Mouse (Mus musculus) liver, embryonic 12.5 days (tissue): Measurements from ENCODE around the gene Gsg1l. TPM values are rescaled to one million over a fixed set of nuclear protein-coding genes. Genes with fewer than 3 reads are reported as not detected.

ENCODE experiments used
- ATAC-seq: fragments of 200-750 bp; cut with Nextera tagmentation; 2 replicates; pipeline ENCODE4 v1.8.0; 2017; ENCODE audit warnings: moderate number of reproducible peaks, mild to moderate bottlenecking, moderate library complexity
- H3K27ac ChIP-seq: fragments of 300-500 bp; sonication (generic); 2 replicates; pipeline ENCODE4 v1.5.1; 2016; ENCODE audit warnings: mild to moderate bottlenecking
- H3K27me3 ChIP-seq: fragments of 300-500 bp; sonication (generic); replicated peaks from 2 replicates; pipeline ENCODE4 v1.6.1; 2016; ENCODE audit warnings: mild to moderate bottlenecking, moderate library complexity
- H3K36me3 ChIP-seq: fragments of 300-500 bp; sonication (generic); 2 replicates; pipeline ENCODE4 v1.6.1; 2016; ENCODE audit warnings: mild to moderate bottlenecking, moderate library complexity
- H3K4me1 ChIP-seq: fragments of 300-500 bp; sonication (generic); 2 replicates; pipeline ENCODE4 v1.6.1; 2016
- H3K4me2 ChIP-seq: fragments of 300-500 bp; sonication (generic); 2 replicates; pipeline ENCODE4 v1.6.1; 2016; ENCODE audit warnings: mild to moderate bottlenecking, moderate library complexity
- H3K4me3 ChIP-seq: fragments of 300-500 bp; sonication (generic); 2 replicates; pipeline ENCODE4 v1.5.1; 2016; ENCODE audit warnings: mild to moderate bottlenecking, moderate library complexity
- H3K9ac ChIP-seq: fragments of 300-500 bp; sonication (generic); 2 replicates; pipeline ENCODE4 v1.6.1; 2016; ENCODE audit warnings: mild to moderate bottlenecking, moderate library complexity
- H3K9me3 ChIP-seq: fragments of 300-500 bp; sonication (generic); replicated peaks from 2 replicates; pipeline ENCODE4 v1.6.1; 2016; ENCODE audit warnings: mild to moderate bottlenecking, moderate library complexity
- WGBS: fragments of 180-500 bp; shearing (Covaris S2); methylation state at CpG from one replicate; pipeline ENCODE4 v1.1.7; 2016; ENCODE audit not compliant: insufficient replicate concordance; 5-methylcytosine and 5-hydroxymethylcytosine counted together
- polyA plus RNA-seq: library from polyadenylated mRNA; unstranded; fragments of >200 nt; fragmentation: Nextera tagmentation; extraction: Ambion mirVana; gene quantifications from 2 replicates; pipeline ENCODE4 v1.2.1, GENCODE M21; 2016

The Gsg1l gene
- polyA plus RNA-seq, 1 experiment from 2014 or later: not detected

DNA sequence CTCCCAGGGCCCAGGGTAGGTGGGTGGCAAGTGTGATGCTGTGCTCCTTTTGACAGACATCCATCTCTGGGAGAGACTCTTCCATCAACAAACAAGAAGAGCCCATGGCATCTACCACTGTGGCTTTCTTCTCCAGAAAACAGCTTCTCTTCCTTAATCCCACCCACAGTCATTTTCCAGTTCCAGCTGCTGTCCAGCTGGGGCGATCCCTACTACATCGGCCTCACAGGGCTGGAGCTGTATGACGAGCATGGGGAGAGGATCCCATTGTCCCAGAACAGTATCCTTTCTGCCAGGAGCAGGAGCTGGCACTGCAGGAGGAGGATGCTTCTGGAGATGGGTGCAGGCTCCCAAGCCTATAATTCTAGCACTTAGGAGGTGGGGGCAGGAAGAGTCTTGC, 213.6 kb downstream of the Gsg1l start:
- no peak for ATAC-seq
- no peaks in the 10 kb centered on the region for H3K36me3 ChIP-seq
- H3K9ac ChIP-seq: no peak overlapping the region
- H3K9me3 ChIP-seq: no peaks in the 10 kb centered on the region
- no peak overlapping the region for H3K4me2 ChIP-seq
- H3K27ac ChIP-seq: no peak overlapping the region
- no peak overlapping the region for H3K4me3 ChIP-seq
- 72% methylated on average over 3 of the region's 3 CpGs for WGBS
- H3K4me1 ChIP-seq: no peaks in the 10 kb centered on the region
- H3K27me3 ChIP-seq: no peaks in the 10 kb centered on the region

DNA sequence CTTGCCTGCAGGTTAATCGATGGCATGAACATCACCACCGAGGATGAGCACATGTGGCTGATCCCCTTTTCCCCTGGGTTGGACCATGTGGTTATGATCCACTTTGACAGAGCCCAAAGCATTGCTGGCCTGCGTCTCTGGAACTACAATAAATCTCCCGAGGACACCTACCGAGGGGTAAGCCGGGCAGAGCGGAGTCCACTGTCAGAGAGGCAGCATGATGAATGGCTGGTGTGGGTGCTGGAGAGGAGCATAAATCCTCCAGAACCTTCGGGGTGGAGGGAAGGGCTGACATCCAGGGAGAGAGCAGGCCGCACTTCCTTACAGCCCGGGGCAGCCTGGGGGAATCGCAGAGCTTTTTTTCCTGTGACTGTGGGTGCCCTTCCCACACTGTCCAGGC, 217.0 kb downstream of the Gsg1l start:
- H3K4me3 ChIP-seq: no peak overlapping the region
- H3K27ac ChIP-seq: no peak overlapping the region
- H3K36me3 ChIP-seq: no peaks in the 10 kb centered on the region
- H3K9me3 ChIP-seq: no peaks in the 10 kb centered on the region
- H3K4me1 ChIP-seq: no peaks in the 10 kb centered on the region
- no peak overlapping the region for H3K4me2 ChIP-seq
- no peak for ATAC-seq
- no peaks in the 10 kb centered on the region for H3K27me3 ChIP-seq
- WGBS: 65% methylated on average over 11 of the region's 11 CpGs
- H3K9ac ChIP-seq: no peak overlapping the region

DNA sequence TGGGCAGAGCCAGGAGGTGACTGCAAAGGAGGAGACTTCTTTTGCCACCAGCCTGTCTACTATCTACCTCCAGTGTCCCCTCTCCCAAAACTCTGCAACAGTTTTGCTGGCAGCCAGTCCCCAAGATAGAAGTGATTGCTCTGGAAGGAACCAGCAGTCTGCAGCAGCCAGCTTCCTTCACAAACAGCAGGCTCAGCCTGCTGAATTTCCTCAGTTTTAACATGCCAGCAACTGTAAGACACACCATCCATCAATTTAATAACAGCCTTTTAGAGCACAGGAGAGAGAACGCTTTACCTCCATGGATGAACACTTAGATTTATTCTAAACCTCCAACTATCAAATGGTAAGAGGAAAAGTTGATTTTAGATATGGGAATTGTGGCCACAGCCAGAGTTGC, 218.2 kb downstream of the Gsg1l start:
- no peak for ATAC-seq
- 58% methylated on average over 1 of the region's 1 CpGs for WGBS
- H3K4me2 ChIP-seq: no peak overlapping the region

GRCm38 (mm10) chr7:125860421-125860820, 221.8 kb downstream of the Gsg1l start:
- Histone ChIP-seq H3K27me3 (no peaks in the 10 kb centered on the region), H3K4me3 (no peak overlapping the region), H3K4me1 (no peaks in the 10 kb centered on the region), H3K9ac (no peak overlapping the region), H3K36me3 (no peaks in the 10 kb centered on the region), H3K9me3 (no peaks in the 10 kb centered on the region), H3K27ac (no peak overlapping the region), H3K4me2 (no peak overlapping the region)
- WGBS: 81% methylated on average over 9 of the region's 9 CpGs
- ATAC-seq: no peak

More for the DNA sequence above, 218.2 kb downstream of the Gsg1l start:
- Histone ChIP-seq H3K4me1 (no peaks in the 10 kb centered on the region), H3K27ac (no peak overlapping the region), H3K36me3 (no peaks in the 10 kb centered on the region), H3K27me3 (no peaks in the 10 kb centered on the region), H3K4me3 (no peak overlapping the region), H3K9ac (no peak overlapping the region), H3K9me3 (no peaks in the 10 kb centered on the region)

DNA sequence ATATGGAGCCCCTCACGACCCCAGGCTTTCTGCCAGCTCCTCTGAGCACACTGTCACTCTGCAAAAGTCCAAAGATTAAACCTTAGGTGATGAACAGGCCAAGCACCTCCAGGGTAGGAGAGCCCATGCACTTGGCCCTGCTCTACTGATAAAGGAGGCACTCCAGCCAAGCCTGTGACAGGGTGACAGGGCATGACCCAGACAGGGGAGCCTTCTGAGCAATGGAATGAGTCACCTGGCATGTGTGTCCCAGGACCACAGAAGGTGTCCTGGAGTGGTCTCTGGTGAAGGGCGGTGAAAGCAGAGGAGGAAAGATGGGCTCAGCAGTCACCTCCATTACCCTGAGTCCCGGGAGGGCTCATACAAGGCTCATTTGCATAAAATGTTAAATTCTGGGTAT, 222.6 kb downstream of the Gsg1l start:
- Histone ChIP-seq H3K36me3 (no peaks in the 10 kb centered on the region), H3K9ac (no peak overlapping the region), H3K4me1 (no peaks in the 10 kb centered on the region), H3K4me3 (no peak overlapping the region), H3K27ac (no peak overlapping the region), H3K27me3 (no peaks in the 10 kb centered on the region), H3K4me2 (no peak overlapping the region), H3K9me3 (no peaks in the 10 kb centered on the region)
- no peak for ATAC-seq
- WGBS: 61% methylated on average over 3 of the region's 3 CpGs

GRCm38 (mm10) chr7:125847528-125847866, 234.7 kb downstream of the Gsg1l start:
- WGBS: 80% methylated on average over 2 of the region's 2 CpGs
- Histone ChIP-seq H3K9ac (no peak overlapping the region), H3K9me3 (no peaks in the 10 kb centered on the region), H3K27me3 (0 out of 2 replicates have a peak, but pooled peaks cover 3% of the 10 kb centered on the region), H3K4me3 (no peak overlapping the region), H3K36me3 (0 out of 2 replicates have a peak, but pooled peaks cover 4% of the 10 kb centered on the region), H3K27ac (no peak overlapping the region), H3K4me2 (no peak overlapping the region), H3K4me1 (no peaks in the 10 kb centered on the region)
- ATAC-seq: no peak

DNA sequence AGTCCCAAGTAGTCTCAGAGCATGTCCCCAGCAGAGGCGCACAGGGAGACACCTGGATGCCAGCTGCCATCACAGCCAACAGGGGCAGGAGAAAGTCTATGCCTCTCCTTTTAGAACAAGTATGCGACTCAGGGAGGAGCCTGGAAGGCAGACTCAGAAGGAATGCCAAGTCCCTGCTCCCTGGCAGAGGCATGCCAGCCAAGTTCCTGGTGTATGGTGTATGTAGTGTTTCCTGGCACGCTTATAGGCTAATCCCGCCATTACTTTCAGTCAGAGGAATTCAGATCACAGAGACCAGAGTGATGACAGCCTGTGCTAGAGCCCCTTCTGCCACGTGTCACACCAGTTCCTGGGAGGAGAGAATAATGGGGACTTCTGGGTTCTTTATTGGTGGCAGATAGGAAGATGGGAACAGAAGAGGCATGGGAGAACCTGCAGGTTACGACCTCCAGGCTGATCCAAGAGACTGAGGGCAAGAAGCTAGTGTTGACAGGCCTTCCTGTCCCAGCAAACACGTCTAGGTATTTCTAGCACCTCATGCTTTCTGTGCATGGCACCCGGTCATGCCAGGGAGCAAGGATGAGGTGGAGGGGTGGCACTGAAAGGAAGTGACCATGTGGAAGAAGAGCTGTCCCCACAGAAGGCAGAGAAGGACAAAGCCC, 235.2 kb downstream of the Gsg1l start:
- H3K4me1 ChIP-seq: no peaks in the 10 kb centered on the region
- ATAC-seq: no peak
- no peak overlapping the region for H3K27ac ChIP-seq
- H3K27me3 ChIP-seq: 0 out of 2 replicates have a peak, but pooled peaks cover 3% of the 10 kb centered on the region
- no peak overlapping the region for H3K4me2 ChIP-seq
- no peak overlapping the region for H3K9ac ChIP-seq
- H3K4me3 ChIP-seq: no peak overlapping the region
- no peaks in the 10 kb centered on the region for H3K9me3 ChIP-seq
- WGBS: 62% methylated on average over 8 of the region's 8 CpGs
- H3K36me3 ChIP-seq: 0 out of 2 replicates have a peak, but pooled peaks cover 4% of the 10 kb centered on the region

GRCm38 (mm10) chr7:125845611-125846010, 236.6 kb downstream of the Gsg1l start:
- H3K4me3 ChIP-seq: no peak overlapping the region
- 43% methylated on average over 1 of the region's 1 CpGs for WGBS
- H3K9ac ChIP-seq: no peak overlapping the region
- H3K4me2 ChIP-seq: no peak overlapping the region
- 0 out of 2 replicates have a peak, but pooled peaks cover 4% of the 10 kb centered on the region for H3K36me3 ChIP-seq
- 0 out of 2 replicates have a peak, but pooled peaks cover 3% of the 10 kb centered on the region for H3K27me3 ChIP-seq
- no peak overlapping the region for H3K27ac ChIP-seq
- no peak for ATAC-seq
- no peaks in the 10 kb centered on the region for H3K9me3 ChIP-seq
- no peaks in the 10 kb centered on the region for H3K4me1 ChIP-seq

DNA sequence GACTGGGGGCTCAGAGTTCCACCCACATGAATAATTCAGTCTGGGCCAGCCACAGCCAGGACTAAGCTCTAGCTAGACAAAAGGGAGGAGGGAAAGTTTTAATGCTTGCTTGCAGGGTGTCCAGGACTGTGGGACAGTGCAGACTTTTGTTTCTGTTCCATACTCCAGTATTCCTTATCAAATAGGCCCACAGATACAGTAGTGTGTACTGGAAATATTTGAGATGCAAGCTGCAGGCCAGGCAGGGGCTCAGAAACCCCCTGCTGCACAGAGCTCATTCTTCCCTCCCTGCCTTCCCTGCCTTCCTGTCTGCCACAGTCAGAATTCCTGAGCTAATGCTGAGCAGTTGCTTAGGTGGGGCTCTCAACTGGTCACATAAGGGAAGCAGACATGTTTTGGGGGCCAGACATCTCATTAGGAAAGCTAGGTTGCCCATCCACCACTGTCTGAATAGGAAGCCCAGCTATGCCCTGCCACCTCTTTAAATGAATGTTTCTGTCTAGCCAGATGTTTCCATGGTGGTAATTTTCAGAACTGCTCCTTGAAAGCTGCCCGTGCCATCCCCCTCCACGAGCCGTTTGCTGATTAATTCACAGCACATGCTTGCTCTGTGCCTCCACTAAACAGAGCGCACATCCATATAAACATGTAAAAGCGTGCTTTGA, 244.0 kb downstream of the Gsg1l start:
- no peak for ATAC-seq
- Histone ChIP-seq H3K4me3 (no peak overlapping the region), H3K9me3 (no peaks in the 10 kb centered on the region), H3K4me1 (no peaks in the 10 kb centered on the region), H3K9ac (no peak overlapping the region), H3K36me3 (0 out of 2 replicates have a peak, but pooled peaks cover 3% of the 10 kb centered on the region), H3K27ac (no peak overlapping the region), H3K27me3 (no peaks in the 10 kb centered on the region), H3K4me2 (no peak overlapping the region)
- WGBS: 69% methylated on average over 5 of the region's 5 CpGs

DNA sequence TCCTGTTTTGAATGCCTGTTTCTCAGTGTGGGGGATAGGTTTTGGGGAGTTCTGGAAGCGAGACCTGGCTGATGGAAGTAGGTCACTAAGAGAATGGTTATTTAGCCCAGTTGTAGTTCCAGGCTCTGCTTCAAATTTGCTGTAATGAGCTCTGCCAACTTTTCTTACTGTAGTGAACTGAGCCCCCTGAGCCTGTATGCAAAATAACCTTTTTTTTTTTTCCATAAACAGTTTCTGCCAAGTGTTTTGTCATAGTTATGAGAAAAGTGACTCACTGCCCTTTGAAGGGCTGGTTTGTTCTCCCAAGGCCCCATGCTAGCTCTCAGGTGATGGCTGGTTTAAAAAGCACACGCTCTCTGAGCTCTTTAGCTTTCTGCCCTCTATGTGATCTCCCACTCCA, 248.7 kb downstream of the Gsg1l start:
- no peaks in the 10 kb centered on the region for H3K27me3 ChIP-seq
- no peak for ATAC-seq
- H3K9ac ChIP-seq: no peak overlapping the region
- H3K4me2 ChIP-seq: no peak overlapping the region
- 68% methylated on average over 2 of the region's 2 CpGs for WGBS
- H3K4me3 ChIP-seq: no peak overlapping the region
- H3K27ac ChIP-seq: no peak overlapping the region
- peaks cover 8% of the 10 kb centered on the region for H3K4me1 ChIP-seq
- 0 out of 2 replicates have a peak, but pooled peaks cover 3% of the 10 kb centered on the region for H3K36me3 ChIP-seq
- no peaks in the 10 kb centered on the region for H3K9me3 ChIP-seq

DNA sequence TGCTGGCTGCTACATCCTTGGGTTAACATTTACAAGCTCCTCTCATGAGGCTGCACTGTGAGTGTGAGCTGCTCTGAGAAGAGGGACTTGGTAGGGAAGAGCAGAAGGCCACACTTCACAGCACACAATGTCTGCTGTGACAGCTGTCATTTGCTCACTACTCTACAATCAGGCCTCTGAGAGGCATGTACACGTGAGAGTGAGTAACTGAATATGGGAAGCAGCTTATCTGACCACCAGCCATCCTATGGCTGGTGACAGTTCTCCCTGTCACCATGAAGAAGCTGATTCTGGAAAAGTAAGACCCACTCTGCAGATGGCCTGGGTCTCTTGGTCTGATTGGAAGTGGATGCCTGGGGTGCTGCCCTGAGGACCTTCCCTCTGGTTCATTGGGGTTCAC, 249.4 kb downstream of the Gsg1l start:
- Histone ChIP-seq H3K4me2 (no peak overlapping the region), H3K4me3 (no peak overlapping the region), H3K9ac (no peak overlapping the region), H3K27me3 (no peaks in the 10 kb centered on the region), H3K4me1 (peaks cover 8% of the 10 kb centered on the region), H3K9me3 (no peaks in the 10 kb centered on the region), H3K36me3 (0 out of 2 replicates have a peak, but pooled peaks cover 3% of the 10 kb centered on the region), H3K27ac (no peak overlapping the region)
- 26% methylated on average over 1 of the region's 1 CpGs for WGBS
- ATAC-seq: no peak

DNA sequence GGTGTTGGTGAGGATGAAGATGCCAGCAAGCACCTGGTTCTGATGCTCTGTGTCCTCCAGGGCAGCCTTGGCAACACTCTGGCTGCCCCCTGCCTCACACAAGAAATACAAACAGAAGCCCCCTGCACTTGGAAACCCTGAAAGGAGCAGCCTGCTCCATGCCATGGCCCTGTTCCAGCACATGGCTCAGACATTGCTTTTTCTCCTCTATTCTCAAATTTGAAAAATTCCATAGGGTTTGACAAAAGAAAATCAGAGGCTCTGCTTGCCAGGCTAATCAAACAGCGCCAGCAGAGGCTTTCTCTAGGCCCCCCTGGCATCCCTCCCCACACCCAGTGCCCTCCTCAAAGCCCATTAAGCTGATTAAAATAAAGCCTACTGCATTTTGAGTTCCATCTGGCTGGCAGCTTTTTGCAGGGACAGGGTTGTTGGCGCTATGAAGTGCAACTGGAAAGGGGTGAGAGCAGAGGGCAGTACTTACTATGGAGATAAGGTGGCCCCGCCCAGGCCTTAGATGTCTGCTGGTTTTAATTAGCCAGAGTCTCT, 253.0 kb downstream of the Gsg1l start:
- Histone ChIP-seq H3K9ac (no peak overlapping the region), H3K27ac (no peak overlapping the region), H3K9me3 (no peaks in the 10 kb centered on the region), H3K27me3 (no peaks in the 10 kb centered on the region), H3K4me2 (no peak overlapping the region), H3K36me3 (0 out of 2 replicates have a peak, but pooled peaks cover 3% of the 10 kb centered on the region), H3K4me3 (no peak overlapping the region), H3K4me1 (peaks cover 8% of the 10 kb centered on the region)
- ATAC-seq: no peak
- 43% methylated on average over 3 of the region's 3 CpGs for WGBS
